Mouse (Mus musculus) stomach, embryonic 14.5 days (tissue): ENCODE results near the gene Rusc1. TPM values are rescaled to one million over a fixed set of nuclear protein-coding genes. Genes with fewer than 3 reads are reported as not detected.
A peak's percentile ranks its signal among the peaks of the same experiment; 100 is the strongest.

Source experiments
- ATAC-seq: fragments of 200-750 bp; cut with Nextera tagmentation; 2 replicates; pipeline ENCODE4 v1.8.0; 2017; ENCODE audit warnings: low read depth, moderate TSS enrichment; ENCODE audit not compliant: insufficient number of reproducible peaks, insufficient read depth, low FRiP score
- H3K27ac ChIP-seq: fragments of 300-500 bp; sonication (generic); 2 replicates; pipeline ENCODE4 v1.5.1; 2014; ENCODE audit warnings: mild to moderate bottlenecking, low read length, moderate library complexity, mixed read lengths
- H3K27me3 ChIP-seq: fragments of 300-500 bp; sonication (generic); 2 replicates; pipeline ENCODE4 v1.6.1; 2014; ENCODE audit warnings: low read length, control low read depth, mixed read lengths; ENCODE audit not compliant: control insufficient read depth, insufficient read depth
- H3K36me3 ChIP-seq: fragments of 300-500 bp; sonication (generic); 2 replicates; pipeline ENCODE4 v1.6.1; 2014; ENCODE audit warnings: mild to moderate bottlenecking, control low read depth, low read length, moderate library complexity, mixed read lengths; ENCODE audit not compliant: control insufficient read depth, insufficient read depth
- H3K4me1 ChIP-seq: fragments of 300-500 bp; sonication (generic); 2 replicates; pipeline ENCODE4 v1.6.1; 2014; ENCODE audit warnings: low read length, control low read depth, mixed read lengths; ENCODE audit not compliant: control insufficient read depth, insufficient read depth
- H3K4me2 ChIP-seq: fragments of 300-500 bp; sonication (generic); replicated peaks from 2 replicates; pipeline ENCODE4 v1.6.1; 2014; ENCODE audit warnings: low read depth, low read length, control low read depth
- H3K4me3 ChIP-seq: fragments of 300-500 bp; sonication (generic); 2 replicates; pipeline ENCODE4 v1.5.1; 2014; ENCODE audit warnings: low read depth, low read length, control low read depth
- H3K9ac ChIP-seq: fragments of 300-500 bp; sonication (generic); replicated peaks from 2 replicates; pipeline ENCODE4 v1.6.1; 2014; ENCODE audit warnings: low read depth, mild to moderate bottlenecking, control low read depth, low read length, moderate library complexity, mixed read lengths
- H3K9me3 ChIP-seq: fragments of 300-500 bp; sonication (generic); 2 replicates; pipeline ENCODE4 v1.6.1; 2016; ENCODE audit warnings: low read depth, low read length, control low read depth; ENCODE audit not compliant: control insufficient read depth
- WGBS: fragments of 180-500 bp; shearing (Covaris S2); extraction: QIAGEN DNeasy Blood & Tissue Kit; methylation state at CpG from one replicate; pipeline ENCODE4 v1.1.7; 2014; 5-methylcytosine and 5-hydroxymethylcytosine counted together
- polyA plus RNA-seq: library from polyadenylated mRNA; unstranded; fragments of >200 nt; fragmentation: Nextera tagmentation; extraction: Ambion mirVana; gene quantifications from 2 replicates; pipeline ENCODE4 v1.2.1, GENCODE M21; 2014

Rusc1 gene
- polyA plus RNA-seq, 1 experiment from 2014 or later: 19.2 TPM

DNA sequence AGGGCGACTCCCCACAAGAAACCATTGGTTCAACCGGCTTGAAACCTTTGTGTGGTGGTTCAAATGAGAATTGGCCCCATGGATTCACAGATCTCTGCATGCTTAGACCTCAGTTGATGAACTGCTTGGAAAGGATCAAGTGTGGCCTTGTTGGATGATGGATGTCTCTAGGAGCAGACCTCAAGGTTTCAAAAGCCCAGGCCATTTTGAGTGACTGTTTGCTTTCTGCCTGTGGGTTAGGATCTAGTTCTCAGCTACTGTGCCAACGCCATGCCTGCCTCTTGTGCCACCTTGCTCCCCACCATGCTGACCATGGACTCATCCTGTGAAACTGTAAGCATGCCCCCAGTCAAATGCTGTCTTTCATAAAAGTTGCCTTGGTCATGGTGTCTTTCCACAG is 32.9 kb upstream of the Rusc1 start:
- no peak overlapping the region for H3K9ac ChIP-seq
- no peaks in the 10 kb centered on the region for H3K9me3 ChIP-seq
- no peak overlapping the region for H3K27ac ChIP-seq
- H3K27me3 ChIP-seq: no peaks in the 10 kb centered on the region
- WGBS: 87% methylated on average over 3 of the region's 3 CpGs
- no peak overlapping the region for H3K4me3 ChIP-seq
- H3K4me1 ChIP-seq: no peaks in the 10 kb centered on the region
- no peak overlapping the region for H3K4me2 ChIP-seq
- no peak for ATAC-seq
- H3K36me3 ChIP-seq: no peaks in the 10 kb centered on the region

DNA sequence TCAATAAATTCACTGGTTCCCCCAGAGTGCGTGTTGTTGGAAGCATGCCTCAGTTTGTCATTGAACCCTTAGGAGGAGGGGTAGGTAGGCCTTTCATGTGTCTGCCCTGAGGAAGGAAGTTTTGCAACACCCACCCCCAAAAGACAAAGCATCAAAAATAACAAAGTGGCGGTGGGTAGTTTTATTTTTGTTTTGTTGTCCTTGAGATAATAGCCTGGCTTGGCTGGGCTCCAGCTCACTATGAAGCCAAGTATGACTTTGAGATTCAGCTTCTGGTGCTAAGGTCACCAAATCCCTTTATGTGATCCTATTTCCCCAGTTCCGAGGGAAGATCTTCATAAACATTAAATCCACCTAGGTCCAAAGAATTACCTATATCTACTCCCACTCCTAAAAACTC is 31.1 kb upstream of the Rusc1 start:
- no peaks in the 10 kb centered on the region for H3K36me3 ChIP-seq
- no peaks in the 10 kb centered on the region for H3K4me1 ChIP-seq
- H3K4me3 ChIP-seq: no peak overlapping the region
- WGBS: 70% methylated on average over 3 of the region's 3 CpGs
- no peak overlapping the region for H3K9ac ChIP-seq
- no peak overlapping the region for H3K27ac ChIP-seq
- no peak for ATAC-seq
- H3K9me3 ChIP-seq: no peaks in the 10 kb centered on the region
- H3K27me3 ChIP-seq: no peaks in the 10 kb centered on the region
- H3K4me2 ChIP-seq: no peak overlapping the region

DNA sequence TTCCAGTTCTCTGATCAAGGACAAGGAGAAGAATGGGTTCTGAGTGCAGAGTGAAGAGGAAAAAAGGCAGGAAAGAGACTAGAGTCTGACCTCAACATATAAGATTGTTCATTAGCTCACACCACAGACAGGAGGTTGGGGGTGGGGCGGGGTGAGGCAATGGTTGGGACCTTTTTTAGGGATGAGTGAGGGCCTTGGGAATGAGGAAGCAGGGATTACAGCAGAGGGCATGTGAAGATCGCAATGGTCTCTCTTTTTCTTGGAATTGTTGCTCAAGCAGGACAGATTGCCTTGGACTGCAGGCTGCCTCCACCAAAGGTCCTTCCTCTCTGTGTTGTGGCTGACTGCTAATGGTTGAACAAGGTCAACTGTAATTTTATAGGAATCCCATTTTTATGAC is 30.2 kb upstream of the Rusc1 start:
- ATAC-seq: no peak
- no peak overlapping the region for H3K9ac ChIP-seq
- H3K27me3 ChIP-seq: no peaks in the 10 kb centered on the region
- H3K4me3 ChIP-seq: no peak overlapping the region
- no peak overlapping the region for H3K27ac ChIP-seq
- no peaks in the 10 kb centered on the region for H3K4me1 ChIP-seq
- WGBS: 75% methylated on average over 2 of the region's 2 CpGs
- H3K9me3 ChIP-seq: no peaks in the 10 kb centered on the region
- H3K4me2 ChIP-seq: no peak overlapping the region
- H3K36me3 ChIP-seq: no peaks in the 10 kb centered on the region

DNA sequence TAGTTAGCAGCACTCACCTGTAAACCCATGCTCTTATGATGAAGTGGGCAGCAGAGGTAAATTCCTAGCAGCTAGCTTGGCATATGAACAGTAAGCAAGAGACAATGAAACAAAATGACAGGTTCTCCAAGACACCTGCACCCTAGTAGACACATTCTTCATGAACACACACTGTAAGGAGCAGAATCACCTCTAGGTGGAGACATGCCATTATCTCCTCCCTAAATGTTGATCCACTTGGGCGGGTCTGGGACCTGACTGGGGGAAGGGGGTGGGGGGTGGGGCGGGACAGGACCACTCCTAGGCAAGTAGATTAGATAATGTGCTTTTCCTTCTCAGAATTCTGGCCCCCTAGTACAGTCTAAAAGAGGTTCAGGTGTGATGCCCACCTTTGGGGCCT is 22.4 kb upstream of the Rusc1 start:
- Histone ChIP-seq H3K27me3 (no peaks in the 10 kb centered on the region), H3K9ac (no peak overlapping the region), H3K9me3 (peaks cover 5% of the 10 kb centered on the region; the same call in 1 of the 2 replicates), H3K4me2 (no peak overlapping the region), H3K4me1 (no peaks in the 10 kb centered on the region), H3K4me3 (no peak overlapping the region), H3K36me3 (no peaks in the 10 kb centered on the region), H3K27ac (no peak overlapping the region)
- 6% methylated on average over 2 of the region's 2 CpGs for WGBS
- ATAC-seq: no peak

DNA sequence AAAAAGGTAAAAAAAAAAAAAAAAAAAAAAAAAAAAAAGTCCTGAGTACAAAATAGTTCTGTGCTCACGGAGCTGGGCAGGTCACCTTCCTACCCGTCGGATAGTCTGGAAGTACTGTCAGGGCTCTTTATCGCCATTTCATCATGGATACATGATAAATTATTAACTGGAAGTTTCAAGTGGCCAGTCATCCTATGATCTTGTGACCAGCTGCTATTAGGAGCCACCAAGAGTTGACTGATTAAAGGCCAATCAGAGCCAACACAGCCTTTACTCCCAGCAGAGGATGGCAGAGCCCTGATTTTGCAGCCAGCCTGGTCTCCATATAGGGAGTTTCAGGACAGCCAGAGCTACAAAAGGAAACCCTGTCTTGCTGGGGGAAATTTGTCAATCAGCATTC is 19.9 kb upstream of the Rusc1 start:
- H3K4me1 ChIP-seq: no peaks in the 10 kb centered on the region
- no peaks in the 10 kb centered on the region for H3K27me3 ChIP-seq
- no peak overlapping the region for H3K9ac ChIP-seq
- H3K4me2 ChIP-seq: no peak overlapping the region
- no peaks in the 10 kb centered on the region for H3K36me3 ChIP-seq
- H3K4me3 ChIP-seq: no peak overlapping the region
- H3K9me3 ChIP-seq: peaks cover 5% of the 10 kb centered on the region; the same call in 1 of the 2 replicates
- ATAC-seq: no peak
- WGBS: 66% methylated on average over 4 of the region's 4 CpGs
- H3K27ac ChIP-seq: no peak overlapping the region

GRCm38 (mm10) chr3:89108146-89108545 is 15.0 kb upstream of the Rusc1 start:
- H3K27me3 ChIP-seq: no peaks in the 10 kb centered on the region
- H3K9ac ChIP-seq: no peak overlapping the region
- H3K4me1 ChIP-seq: no peaks in the 10 kb centered on the region
- H3K9me3 ChIP-seq: no peaks in the 10 kb centered on the region
- WGBS: 60% methylated on average over 1 of the region's 1 CpGs
- no peaks in the 10 kb centered on the region for H3K36me3 ChIP-seq
- H3K4me2 ChIP-seq: no peak overlapping the region
- no peak overlapping the region for H3K4me3 ChIP-seq
- ATAC-seq: no peak
- H3K27ac ChIP-seq: no peak overlapping the region

GRCm38 (mm10) chr3:89107545-89107944 is 14.4 kb upstream of the Rusc1 start:
- no peak overlapping the region for H3K4me3 ChIP-seq
- no peak overlapping the region for H3K27ac ChIP-seq
- H3K9me3 ChIP-seq: no peaks in the 10 kb centered on the region
- no peak overlapping the region for H3K4me2 ChIP-seq
- 53% methylated on average over 3 of the region's 3 CpGs for WGBS
- ATAC-seq: no peak
- H3K36me3 ChIP-seq: no peaks in the 10 kb centered on the region
- no peak overlapping the region for H3K9ac ChIP-seq
- H3K27me3 ChIP-seq: no peaks in the 10 kb centered on the region
- no peaks in the 10 kb centered on the region for H3K4me1 ChIP-seq

- Histone ChIP-seq H3K9me3 (no peaks in the 10 kb centered on the region), H3K4me2 (no peak overlapping the region), H3K9ac (no peak overlapping the region), H3K27ac (no peak overlapping the region), H3K4me1 (no peaks in the 10 kb centered on the region), H3K27me3 (no peaks in the 10 kb centered on the region), H3K4me3 (no peak overlapping the region), H3K36me3 (no peaks in the 10 kb centered on the region)
- no peak for ATAC-seq
These were observed 13.8 kb upstream of the Rusc1 start for GRCm38 (mm10) chr3:89106881-89107280.

DNA sequence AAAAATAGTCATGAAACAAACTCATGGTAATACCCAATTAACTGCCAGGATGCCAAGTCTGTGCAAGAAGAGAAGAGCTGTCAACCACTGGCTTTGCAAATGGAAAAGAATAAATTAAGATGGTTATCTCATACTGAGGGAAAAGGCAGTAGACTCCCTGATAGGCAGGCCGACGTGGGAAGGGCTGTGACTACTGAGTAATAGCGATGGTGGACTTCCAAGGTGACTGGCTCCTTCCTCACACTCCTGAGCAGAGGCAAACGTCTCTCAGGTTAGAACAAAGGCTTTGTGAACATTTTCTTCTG is 10.1 kb upstream of the Rusc1 start:
- H3K4me2 ChIP-seq: no peak overlapping the region
- no peak overlapping the region for H3K4me3 ChIP-seq
- ATAC-seq: no peak
- peaks cover 14% of the 10 kb centered on the region; the same call in 1 of the 2 replicates for H3K36me3 ChIP-seq
- peaks cover 16% of the 10 kb centered on the region for H3K4me1 ChIP-seq
- WGBS: 62% methylated on average over 4 of the region's 4 CpGs
- H3K9ac ChIP-seq: no peak overlapping the region
- H3K27ac ChIP-seq: peak overlapping the region; percentile 52; the same call in 1 of the 2 replicates
- H3K27me3 ChIP-seq: no peaks in the 10 kb centered on the region
- no peaks in the 10 kb centered on the region for H3K9me3 ChIP-seq
